Mouse (Mus musculus): ENCODE results near the gene Rwdd2a. TPM values are rescaled to one million over a fixed set of nuclear protein-coding genes. Genes with fewer than 3 reads are reported as not detected.

Gene Rwdd2a
- total and polyA plus RNA-seq, 2 experiments from 2014 or later, result 2.2 TPM; not detected in 1

DNA sequence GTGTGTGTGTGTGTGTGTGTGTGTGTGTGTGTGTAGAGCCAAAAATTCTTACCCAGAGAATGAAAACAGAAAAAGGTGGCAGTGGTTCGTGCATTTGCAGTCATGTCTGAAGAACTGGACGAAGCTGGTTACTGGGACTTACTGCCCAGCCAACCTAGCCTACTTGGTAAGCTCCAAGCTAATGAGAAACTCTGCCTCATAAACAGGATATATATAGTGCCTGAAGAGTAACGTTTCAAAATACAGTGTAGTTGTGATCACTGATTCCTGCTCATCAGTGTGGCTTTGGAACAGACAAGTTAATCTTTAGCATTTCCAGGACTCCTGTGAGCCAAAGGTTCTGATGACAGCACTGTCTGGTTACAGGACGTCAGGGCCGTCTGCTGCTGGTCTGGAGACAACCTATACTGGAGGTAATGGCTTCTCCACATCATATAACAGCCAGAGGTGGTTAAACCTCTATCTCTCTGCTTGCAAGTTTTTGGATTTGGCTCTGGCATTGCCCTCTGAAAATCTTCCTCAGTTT is 22.1 kb upstream of the Rwdd2a start:
- peaks cover 70% of the 10 kb centered on the region for H3K36me3 ChIP-seq (replicated peaks; ENCODE audit: control insufficient read depth, insufficient read depth, low read length)
- no peak for ATAC-seq (ENCODE audit: insufficient read depth, low read depth)
- 77% methylated on average over 5 of the region's 5 CpGs for WGBS

DNA sequence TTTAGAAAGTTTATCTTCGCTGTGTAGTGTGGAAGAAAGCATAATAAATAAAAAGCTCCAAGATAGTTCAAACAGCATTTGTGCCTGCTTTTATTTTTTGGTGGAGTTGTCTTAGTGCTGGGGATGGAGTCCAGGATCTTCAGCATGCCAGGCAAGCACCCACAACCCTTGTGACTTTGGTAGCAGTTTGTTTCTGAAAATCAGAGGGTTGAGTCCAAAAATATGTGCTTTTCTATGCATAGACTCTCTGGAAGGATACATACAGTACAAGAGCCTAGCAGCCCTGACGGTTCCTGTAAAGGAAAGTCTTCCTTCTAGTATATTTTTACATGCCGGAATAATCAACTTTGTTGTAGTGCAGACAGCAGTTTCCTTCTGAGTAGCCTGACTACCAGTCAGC is 21.1 kb upstream of the Rwdd2a start:
- 90% methylated on average over 3 of the region's 3 CpGs for WGBS
- Histone ChIP-seq H3K9ac (replicated peaks; ENCODE audit: low read depth, low read length) (no peak overlapping the region), H3K4me3 (ENCODE audit: low read depth, low read length) (no peak overlapping the region), H3K27me3 (ENCODE audit: control insufficient read depth, insufficient read depth, low read length) (no peaks in the 10 kb centered on the region), H3K4me1 (ENCODE audit: control insufficient read depth, insufficient read depth) (no peaks in the 10 kb centered on the region), H3K9me3 (replicated peaks; ENCODE audit: control insufficient read depth, low read length) (no peaks in the 10 kb centered on the region), H3K4me2 (ENCODE audit: low read depth, low read length) (no peak overlapping the region), H3K36me3 (replicated peaks; ENCODE audit: control insufficient read depth, insufficient read depth, low read length) (peaks cover 69% of the 10 kb centered on the region), H3K27ac (ENCODE audit: low read depth) (no peak overlapping the region)
- no peak for DNase-seq (ENCODE audit: low spot score)
- TF ChIP-seq EP300 (IDR thresholded peaks at IDR 0.05; ENCODE audit: low read depth) (no peak), CTCF (IDR thresholded peaks at IDR 0.05; ENCODE audit: low read depth) (no peak)
- ATAC-seq (ENCODE audit: insufficient read depth, low read depth), result no peak

More for the DNA sequence above, 22.1 kb upstream of the Rwdd2a start:
- Histone ChIP-seq H3K9me3 (replicated peaks; ENCODE audit: control insufficient read depth, low read length) (no peaks in the 10 kb centered on the region), H3K4me3 (ENCODE audit: low read depth, low read length) (no peak overlapping the region), H3K9ac (replicated peaks; ENCODE audit: low read depth, low read length) (no peak overlapping the region), H3K4me1 (ENCODE audit: control insufficient read depth, insufficient read depth) (no peaks in the 10 kb centered on the region), H3K4me2 (ENCODE audit: low read depth, low read length) (no peak overlapping the region), H3K27me3 (ENCODE audit: control insufficient read depth, insufficient read depth, low read length) (no peaks in the 10 kb centered on the region), H3K27ac (ENCODE audit: low read depth) (no peak overlapping the region)
- TF ChIP-seq CTCF (IDR thresholded peaks at IDR 0.05; ENCODE audit: low read depth), result no peak
- TF ChIP-seq EP300 (IDR thresholded peaks at IDR 0.05; ENCODE audit: low read depth), result no peak
- DNase-seq (ENCODE audit: low spot score), result no peak

GRCm38 (mm10) chr9:86553886-86554285 is 17.9 kb upstream of the Rwdd2a start:
- Histone ChIP-seq H3K4me2 (ENCODE audit: low read depth, low read length) (no peak overlapping the region), H3K9me3 (replicated peaks; ENCODE audit: control insufficient read depth, low read length) (no peaks in the 10 kb centered on the region), H3K4me3 (ENCODE audit: low read depth, low read length) (no peak overlapping the region), H3K36me3 (replicated peaks; ENCODE audit: control insufficient read depth, insufficient read depth, low read length) (peaks cover 71% of the 10 kb centered on the region), H3K4me1 (ENCODE audit: control insufficient read depth, insufficient read depth) (no peaks in the 10 kb centered on the region), H3K9ac (replicated peaks; ENCODE audit: low read depth, low read length) (no peak overlapping the region), H3K27ac (ENCODE audit: low read depth) (no peak overlapping the region), H3K27me3 (ENCODE audit: control insufficient read depth, insufficient read depth, low read length) (no peaks in the 10 kb centered on the region)
- no peak for TF ChIP-seq CTCF (IDR thresholded peaks at IDR 0.05; ENCODE audit: low read depth)
- TF ChIP-seq EP300 (IDR thresholded peaks at IDR 0.05; ENCODE audit: low read depth), result no peak
- no peak for ATAC-seq (ENCODE audit: insufficient read depth, low read depth)
- WGBS, result 73% methylated on average over 9 of the region's 9 CpGs
- DNase-seq (ENCODE audit: low spot score), result no peak

GRCm38 (mm10) chr9:86554641-86555040 is 17.1 kb upstream of the Rwdd2a start:
- H3K27me3 ChIP-seq (ENCODE audit: control insufficient read depth, insufficient read depth, low read length), result no peaks in the 10 kb centered on the region
- H3K4me3 ChIP-seq (ENCODE audit: low read depth, low read length), result no peak overlapping the region
- peaks cover 74% of the 10 kb centered on the region for H3K36me3 ChIP-seq (replicated peaks; ENCODE audit: control insufficient read depth, insufficient read depth, low read length)
- H3K4me1 ChIP-seq (ENCODE audit: control insufficient read depth, insufficient read depth), result no peaks in the 10 kb centered on the region
- H3K9ac ChIP-seq (replicated peaks; ENCODE audit: low read depth, low read length), result no peak overlapping the region
- H3K4me2 ChIP-seq (ENCODE audit: low read depth, low read length), result no peak overlapping the region
- DNase-seq (ENCODE audit: low spot score), result no peak
- TF ChIP-seq CTCF (IDR thresholded peaks at IDR 0.05; ENCODE audit: low read depth) (no peak), EP300 (IDR thresholded peaks at IDR 0.05; ENCODE audit: low read depth) (no peak)
- 90% methylated on average over 4 of the region's 4 CpGs for WGBS
- no peaks in the 10 kb centered on the region for H3K9me3 ChIP-seq (replicated peaks; ENCODE audit: control insufficient read depth, low read length)
- ATAC-seq (ENCODE audit: insufficient read depth, low read depth), result no peak
- H3K27ac ChIP-seq (ENCODE audit: low read depth), result no peak overlapping the region

DNA sequence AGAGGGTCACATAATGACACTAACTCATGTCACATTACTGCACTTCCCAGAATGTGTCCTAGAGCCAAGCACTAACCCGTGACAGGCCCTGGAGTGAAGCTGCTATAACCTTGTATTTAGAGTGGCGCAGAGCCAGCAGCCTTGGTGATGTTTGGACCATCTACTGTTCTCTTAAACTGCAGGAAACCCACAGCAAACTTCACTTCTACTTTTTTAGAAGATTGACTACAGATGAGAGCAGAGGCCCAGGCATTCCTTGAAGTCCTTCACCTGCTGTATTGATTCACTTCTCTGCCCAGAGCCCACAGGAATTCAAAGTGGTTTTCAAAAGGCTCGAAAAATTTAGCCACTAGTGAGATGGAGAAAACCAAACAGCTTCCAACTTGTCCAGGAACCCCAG is 11.2 kb upstream of the Rwdd2a start:
- Histone ChIP-seq H3K36me3 (replicated peaks; ENCODE audit: control insufficient read depth, insufficient read depth, low read length) (peaks cover 80% of the 10 kb centered on the region), H3K4me3 (ENCODE audit: low read depth, low read length) (no peak overlapping the region), H3K27ac (ENCODE audit: low read depth) (no peak overlapping the region), H3K4me2 (ENCODE audit: low read depth, low read length) (no peak overlapping the region), H3K4me1 (ENCODE audit: control insufficient read depth, insufficient read depth) (no peaks in the 10 kb centered on the region), H3K9me3 (replicated peaks; ENCODE audit: control insufficient read depth, low read length) (no peaks in the 10 kb centered on the region), H3K9ac (replicated peaks; ENCODE audit: low read depth, low read length) (no peak overlapping the region), H3K27me3 (ENCODE audit: control insufficient read depth, insufficient read depth, low read length) (no peaks in the 10 kb centered on the region)
- TF ChIP-seq EP300 (IDR thresholded peaks at IDR 0.05; ENCODE audit: low read depth) (no peak), CTCF (IDR thresholded peaks at IDR 0.05; ENCODE audit: low read depth) (no peak)
- 76% methylated on average over 3 of the region's 3 CpGs for WGBS
- ATAC-seq (ENCODE audit: insufficient read depth, low read depth) (no peak), DNase-seq (ENCODE audit: low spot score) (no peak)

GRCm38 (mm10) chr9:86569314-86569910 is 2.4 kb upstream of the Rwdd2a start:
- Histone ChIP-seq H3K4me3 (ENCODE audit: low read depth, low read length) (no peak overlapping the region), H3K27ac (ENCODE audit: low read depth) (no peak overlapping the region), H3K4me2 (ENCODE audit: low read depth, low read length) (no peak overlapping the region), H3K36me3 (replicated peaks; ENCODE audit: control insufficient read depth, insufficient read depth, low read length) (peaks cover 21% of the 10 kb centered on the region), H3K9ac (replicated peaks; ENCODE audit: low read depth, low read length) (no peak overlapping the region), H3K4me1 (ENCODE audit: control insufficient read depth, insufficient read depth) (peaks cover 7% of the 10 kb centered on the region; the same call in 1 of the 2 replicates), H3K27me3 (ENCODE audit: control insufficient read depth, insufficient read depth, low read length) (no peaks in the 10 kb centered on the region), H3K9me3 (replicated peaks; ENCODE audit: control insufficient read depth, low read length) (no peaks in the 10 kb centered on the region)
- WGBS, result 71% methylated on average over 3 of the region's 3 CpGs
- DNase-seq (ENCODE audit: low spot score) (no peak), ATAC-seq (ENCODE audit: insufficient read depth, low read depth) (no peak)
- no peak for TF ChIP-seq EP300 (IDR thresholded peaks at IDR 0.05; ENCODE audit: low read depth)
- TF ChIP-seq CTCF (IDR thresholded peaks at IDR 0.05; ENCODE audit: low read depth), result no peak
